Mouse (Mus musculus) mesoderm, embryonic 11.5 days (tissue): Measurements from ENCODE around the gene P2rx1.

Experiments used
- DNase-seq: peaks from one replicate; pipeline ENCODE4 v3.0.0-alpha.2; 2012; ENCODE audit warnings: low read depth, low spot score

The P2rx1 gene

GRCm38 (mm10) chr11:72987807-72988206 is 11.1 kb upstream of the P2rx1 start:
- no peak for DNase-seq

- no peak for DNase-seq
Observed at GRCm38 (mm10) chr11:72989044-72989443, 9.9 kb upstream of the P2rx1 start.

GRCm38 (mm10) chr11:72990688-72991087 is 8.2 kb upstream of the P2rx1 start:
- DNase-seq, result no peak

GRCm38 (mm10) chr11:72991961-72992360 is 6.9 kb upstream of the P2rx1 start:
- DNase-seq, result no peak

GRCm38 (mm10) chr11:72996346-72996745 is 2.6 kb upstream of the P2rx1 start:
- DNase-seq, result no peak

- DNase-seq, result no peak
Observed at GRCm38 (mm10) chr11:72996781-72997180, 2.1 kb upstream of the P2rx1 start.

GRCm38 (mm10) chr11:72997529-72998326 is 1.2 kb upstream of the P2rx1 start:
- peak; percentile 30 for DNase-seq

GRCm38 (mm10) chr11:73001029-73001428 is 2.1 kb downstream of the P2rx1 start:
- DNase-seq, result peak; percentile 71

GRCm38 (mm10) chr11:73006377-73006776 is 7.5 kb downstream of the P2rx1 start:
- peak; percentile 81 for DNase-seq

GRCm38 (mm10) chr11:73007113-73007512 is 8.2 kb downstream of the P2rx1 start:
- no peak for DNase-seq

GRCm38 (mm10) chr11:73007698-73008481 is 9.0 kb downstream of the P2rx1 start:
- peak; percentile 56 for DNase-seq

GRCm38 (mm10) chr11:73008826-73009225 is 9.9 kb downstream of the P2rx1 start:
- DNase-seq, result no peak

GRCm38 (mm10) chr11:73009531-73010274 is 10.8 kb downstream of the P2rx1 start:
- DNase-seq, result no peak

- no peak for DNase-seq
Observed at GRCm38 (mm10) chr11:73013981-73014380, 15.1 kb downstream of the P2rx1 start.

GRCm38 (mm10) chr11:73014831-73015344 is 16.0 kb downstream of the P2rx1 start:
- DNase-seq, result no peak

- DNase-seq, result no peak
Observed at GRCm38 (mm10) chr11:73015391-73016102, 16.6 kb downstream of the P2rx1 start.

- DNase-seq, result no peak
Observed at GRCm38 (mm10) chr11:73016103-73016420, 17.2 kb downstream of the P2rx1 start.

GRCm38 (mm10) chr11:73018471-73019146 is 19.7 kb downstream of the P2rx1 start, which contains the start of gene Camkk1:
Gene Camkk1 (plus strand): TSS chr11:73019008.
- peak; percentile 93 for DNase-seq

- DNase-seq, result peak; percentile 37
Observed at GRCm38 (mm10) chr11:73019147-73019795, 20.4 kb downstream of the P2rx1 start.
